25 mouse cellular contexts compared by ENCODE assay signal in the genomic region with DNA sequence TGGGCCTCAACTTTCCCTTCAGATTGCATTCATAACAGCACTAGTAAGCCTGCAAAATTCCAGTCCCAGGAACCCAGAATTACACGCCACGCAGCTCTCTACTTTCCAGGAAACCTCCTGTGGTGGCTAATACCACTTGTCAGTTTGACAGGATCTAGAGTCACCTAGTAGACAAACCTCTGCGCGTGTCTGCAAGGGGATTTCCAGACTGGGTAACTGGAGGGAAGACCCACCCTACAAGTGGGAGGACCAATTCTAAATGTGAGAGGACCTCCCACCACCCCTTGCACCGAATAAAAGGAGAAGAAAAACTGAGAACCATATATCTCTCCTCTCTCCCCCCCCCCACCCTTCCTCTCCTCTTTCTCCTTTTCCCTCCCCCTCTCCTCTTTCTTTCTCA. TPM values are rescaled to one million over a fixed set of nuclear protein-coding genes. Genes with fewer than 3 reads are reported as not detected.
DNase-seq lines count a peak whose midpoint lies in the region; ATAC-seq and TF ChIP-seq lines count a peak whose summit lies in the region.
"Had no signal": no experiment of that assay in that cellular context is flagged by ENCODE, and none has a peak within 500 bp of the region (broad histone marks: within the 10 kb centered on the region; RNA-seq: fewer than 3 reads in every experiment).

No protein-coding gene starts in this region.

- H3K4me3 ChIP-seq in limb, embryonic 10.5 days, result no peak overlapping the region
- H3K4me3 ChIP-seq in gastrocnemius, adult 2 months, result no peak overlapping the region
- H3K4me3 ChIP-seq: embryonic facial prominence, embryonic 13.5 days; embryonic facial prominence, embryonic 15.5 days; erythroblast, embryonic 14.5 days; forebrain, embryonic 10.5 days; forebrain, embryonic 12.5 days had no signal

- WGBS in limb, embryonic 10.5 days, result 77% methylated on average over 5 of the region's 5 CpGs

- DNase-seq in CD4-positive, CD25-positive, alpha-beta regulatory T cell, adult 2 months (ENCODE audit: low read depth, low spot score), result peak; percentile 14
- DNase-seq in natural killer cell, adult 2 months (ENCODE audit: low spot score in 2 of 2), result peak; percentile 22 to 54
- no peak for DNase-seq in B cell, adult 2 months
- no peak for DNase-seq in limb, embryonic 10.5 days (ENCODE audit: low spot score)
- no peak for DNase-seq in gastrocnemius, adult 2 months
- DNase-seq: adrenal gland, adult 2 months; adrenal gland, postnatal 10 days; adrenal gland, postnatal 25 days; cerebellum, adult 11 months; cerebellum, adult 18-20 months; cerebellum, adult 8-10 months; cerebellum, adult 9-11 months; cerebellum, postnatal 14 days; cerebellum, postnatal 36 days; embryo, embryonic 11 days had no signal

- H3K27ac ChIP-seq in limb, embryonic 10.5 days, result no peak overlapping the region
- no peak overlapping the region for H3K27ac ChIP-seq in gastrocnemius, adult 2 months
- H3K27ac ChIP-seq: embryonic facial prominence, embryonic 13.5 days; embryonic facial prominence, embryonic 15.5 days; forebrain, embryonic 10.5 days; forebrain, embryonic 12.5 days had no signal

- ATAC-seq in CD4-positive, CD25-positive, alpha-beta regulatory T cell, adult 4 months, result no peak
- 0 out of 2 replicates have a peak, but pooled peaks have one; percentile 20 for ATAC-seq in granulocyte monocyte progenitor cell, adult 5-6 weeks (replicated peaks; ENCODE audit: poor library complexity, severe bottlenecking)
- ATAC-seq: forebrain, embryonic 14.5 days; forebrain, embryonic 16.5 days had no signal

- intact Hi-C loops in gastrocnemius, adult 2 months (cut with DNase I), result no loop called here

- no peak for TF ChIP-seq CTCF in gastrocnemius, adult 2 months (IDR thresholded peaks at IDR 0.05)

- H3K36me3 ChIP-seq in limb, embryonic 10.5 days, result no peaks in the 10 kb centered on the region
- H3K36me3 ChIP-seq: forebrain, embryonic 10.5 days; forebrain, embryonic 12.5 days had no signal

- H3K4me1 ChIP-seq in limb, embryonic 10.5 days, result no peaks in the 10 kb centered on the region
- H3K4me1 ChIP-seq: embryonic facial prominence, embryonic 15.5 days had no signal

- no peaks in the 10 kb centered on the region for H3K27me3 ChIP-seq in limb, embryonic 10.5 days (ENCODE audit: low read depth, poor library complexity, severe bottlenecking)
- H3K27me3 ChIP-seq: embryonic facial prominence, embryonic 13.5 days; embryonic facial prominence, embryonic 15.5 days; forebrain, embryonic 12.5 days had no signal

- no peaks in the 10 kb centered on the region for H3K9me3 ChIP-seq in limb, embryonic 10.5 days (replicated peaks)
- H3K9me3 ChIP-seq: embryonic facial prominence, embryonic 13.5 days; embryonic facial prominence, embryonic 15.5 days; forebrain, embryonic 10.5 days; forebrain, embryonic 12.5 days had no signal

RNA-seq across cellular contexts. Expression of a gene that starts 49.5 kb away (rescaled TPM):
- not detected for polyA plus RNA-seq in CD4-positive, CD25-positive, alpha-beta regulatory T cell, adult 4 months (2017; shearing (Covaris generic))
- total RNA-seq in granulocyte monocyte progenitor cell, adult 5-6 weeks (2014; fragmentation: Nextera tagmentation), result 0.34 TPM in 1 of 2 replicates, not detected in the other
- not detected in 2 replicates for total RNA-seq in granulocyte monocyte progenitor cell, adult 5-6 weeks (2017)
- 26.8 and 28.8 TPM in 2 replicates for polyA plus RNA-seq in limb, embryonic 10.5 days (2016; fragmentation: Nextera tagmentation; extraction: Ambion mirVana)
- 10 to 100 TPM; 17.8 to 27.4 TPM for total RNA-seq in gastrocnemius, adult 2 months (2021)
- total RNA-seq: MEL had no signal

Comparison
In these comparisons a context has a peak if more than half of its experiments do, and no peak if none do; other contexts are left out.
1. DNase-seq: peak in CD4-positive, CD25-positive, alpha-beta regulatory T cell, adult 2 months (single experiment) and natural killer cell, adult 2 months (2 of 2); none in B cell, adult 2 months (0 of 2), limb, embryonic 10.5 days (single experiment) and gastrocnemius, adult 2 months (single experiment).
2. RNA of a gene that starts 49.5 kb away (total RNA-seq): 17.8 to 27.4 TPM in gastrocnemius, adult 2 months; 0.34 TPM in granulocyte monocyte progenitor cell, adult 5-6 weeks; every median in the first group is over 10 times any median in the second.